Mouse (Mus musculus): ENCODE data around the gene Retreg1.

Gene Retreg1

GRCm38 (mm10) chr15:25834282-25834681 lies 8.7 kb upstream of the Retreg1 start:
- DNase-seq (ENCODE audit: low spot score): no peak

- DNase-seq (ENCODE audit: low spot score): no peak
Measured at GRCm38 (mm10) chr15:25834920-25835674, 7.9 kb upstream of the Retreg1 start.

GRCm38 (mm10) chr15:25842462-25843085 lies 406 bp upstream of the Retreg1 start:
- no peak for DNase-seq (ENCODE audit: low spot score)

GRCm38 (mm10) chr15:25844013-25844570 lies 1.1 kb downstream of the Retreg1 start:
- no peak for DNase-seq (ENCODE audit: low spot score)

- no peak for DNase-seq (ENCODE audit: low spot score)
Measured at GRCm38 (mm10) chr15:25844771-25845170, 1.8 kb downstream of the Retreg1 start.

GRCm38 (mm10) chr15:25847576-25848168 lies 4.7 kb downstream of the Retreg1 start:
- no peak for DNase-seq (ENCODE audit: low spot score)

- no peak for DNase-seq (ENCODE audit: low spot score)
Measured at GRCm38 (mm10) chr15:25850552-25850951, 7.6 kb downstream of the Retreg1 start.

- no peak for DNase-seq (ENCODE audit: low spot score)
Measured at GRCm38 (mm10) chr15:25854270-25854904, 11.4 kb downstream of the Retreg1 start.

- no peak for DNase-seq (ENCODE audit: low spot score)
Measured at GRCm38 (mm10) chr15:25858611-25859058, 15.7 kb downstream of the Retreg1 start.

- DNase-seq (ENCODE audit: low spot score): no peak
Measured at GRCm38 (mm10) chr15:25859469-25859868, 16.5 kb downstream of the Retreg1 start.

- no peak for DNase-seq (ENCODE audit: low spot score)
Measured at GRCm38 (mm10) chr15:25861900-25862299, 18.9 kb downstream of the Retreg1 start.

GRCm38 (mm10) chr15:25865605-25866004 lies 22.6 kb downstream of the Retreg1 start:
- DNase-seq (ENCODE audit: low spot score): no peak

- DNase-seq (ENCODE audit: low spot score): no peak
Measured at GRCm38 (mm10) chr15:25866106-25866505, 23.1 kb downstream of the Retreg1 start.

GRCm38 (mm10) chr15:25869129-25869528 lies 26.1 kb downstream of the Retreg1 start:
- no peak for DNase-seq (ENCODE audit: low spot score)

- no peak for DNase-seq (ENCODE audit: low spot score)
Measured at GRCm38 (mm10) chr15:25871470-25871869, 28.5 kb downstream of the Retreg1 start.

- DNase-seq (ENCODE audit: low spot score): no peak
Measured at GRCm38 (mm10) chr15:25872118-25872517, 29.1 kb downstream of the Retreg1 start.

GRCm38 (mm10) chr15:25872657-25873056 lies 29.7 kb downstream of the Retreg1 start:
- DNase-seq (ENCODE audit: low spot score): no peak

GRCm38 (mm10) chr15:25873536-25873935 lies 30.6 kb downstream of the Retreg1 start:
- no peak for DNase-seq (ENCODE audit: low spot score)

GRCm38 (mm10) chr15:25876601-25877161 lies 33.7 kb downstream of the Retreg1 start:
- no peak for DNase-seq (ENCODE audit: low spot score)

GRCm38 (mm10) chr15:25877798-25878197 lies 34.8 kb downstream of the Retreg1 start:
- DNase-seq (ENCODE audit: low spot score): no peak

GRCm38 (mm10) chr15:25879229-25879628 lies 36.2 kb downstream of the Retreg1 start:
- DNase-seq (ENCODE audit: low spot score): no peak

- DNase-seq (ENCODE audit: low spot score): no peak
Measured at GRCm38 (mm10) chr15:25880192-25880591, 37.2 kb downstream of the Retreg1 start.

Measured in ovary, adult 18-20 months (tissue).